Mouse (Mus musculus) spleen, adult 2 months (tissue): ENCODE measurements around the gene Tcl1b5. TPM values are rescaled to one million over a fixed set of nuclear protein-coding genes. Genes with fewer than 3 reads are reported as not detected.

Experiments
- DNase-seq, 2 experiments: peaks; one replicate each; pipeline versions ENCODE4 v3.0.0 to v3.0.0-alpha.2; 2012 to 2021; ENCODE audit warnings: low spot score in 2 of 2, low read depth in 1 of 2
- H3K27ac ChIP-seq: fragments of 200-500 bp; 2 replicates; pipeline ENCODE4 v1.5.1; 2012; ENCODE audit warnings: low read length, inconsistent platforms; ENCODE audit not compliant: insufficient read depth
- H3K27me3 ChIP-seq: fragments of 200-500 bp; 2 replicates; pipeline ENCODE4 v1.6.1; 2012; ENCODE audit warnings: mild to moderate bottlenecking, moderate library complexity, low read length, inconsistent platforms; ENCODE audit not compliant: control insufficient read depth, insufficient read depth
- H3K36me3 ChIP-seq: fragments of 200-500 bp; 2 replicates; pipeline ENCODE4 v1.6.1; 2012; ENCODE audit warnings: mild to moderate bottlenecking, low read length, inconsistent platforms; ENCODE audit not compliant: control insufficient read depth, insufficient read depth
- H3K4me1 ChIP-seq: fragments of 200-500 bp; 2 replicates; pipeline ENCODE4 v1.6.1; 2011; ENCODE audit warnings: inconsistent platforms; ENCODE audit not compliant: control insufficient read depth, insufficient read depth, insufficient read length
- H3K4me3 ChIP-seq: fragments of 200-500 bp; 2 replicates; pipeline ENCODE4 v1.5.1; 2011; ENCODE audit warnings: mild to moderate bottlenecking, inconsistent platforms; ENCODE audit not compliant: insufficient read depth, insufficient read length; ENCODE audit errors: extremely low read depth
- CTCF ChIP-seq: fragments of 200-500 bp; IDR thresholded peaks from 2 replicates; pipeline ENCODE4 v1.5.1; 2011; ENCODE audit warnings: mild to moderate bottlenecking, inconsistent platforms; ENCODE audit not compliant: insufficient read depth, insufficient read length, insufficient replicate concordance; ENCODE audit errors: extremely low read depth
- POLR2A ChIP-seq: fragments of 200-500 bp; IDR thresholded peaks from 2 replicates; pipeline ENCODE4 v1.6.1; 2011; ENCODE audit warnings: low read depth, low read length, inconsistent platforms
- WGBS: fragments of 180-500 bp; shearing (Covaris S2); methylation state at CpG from one replicate; pipeline ENCODE4 v1.1.7; 2018; 5-methylcytosine and 5-hydroxymethylcytosine counted together
- polyA plus RNA-seq: library from polyadenylated mRNA; depleted of rRNA; stranded (reverse); fragments of >200 nt; gene quantifications from 2 replicates; pipeline ENCODE4 v1.2.3, GENCODE M21; 2012; rRNA removed

The Tcl1b5 gene
- polyA plus RNA-seq, 1 experiment, result not detected

DNA sequence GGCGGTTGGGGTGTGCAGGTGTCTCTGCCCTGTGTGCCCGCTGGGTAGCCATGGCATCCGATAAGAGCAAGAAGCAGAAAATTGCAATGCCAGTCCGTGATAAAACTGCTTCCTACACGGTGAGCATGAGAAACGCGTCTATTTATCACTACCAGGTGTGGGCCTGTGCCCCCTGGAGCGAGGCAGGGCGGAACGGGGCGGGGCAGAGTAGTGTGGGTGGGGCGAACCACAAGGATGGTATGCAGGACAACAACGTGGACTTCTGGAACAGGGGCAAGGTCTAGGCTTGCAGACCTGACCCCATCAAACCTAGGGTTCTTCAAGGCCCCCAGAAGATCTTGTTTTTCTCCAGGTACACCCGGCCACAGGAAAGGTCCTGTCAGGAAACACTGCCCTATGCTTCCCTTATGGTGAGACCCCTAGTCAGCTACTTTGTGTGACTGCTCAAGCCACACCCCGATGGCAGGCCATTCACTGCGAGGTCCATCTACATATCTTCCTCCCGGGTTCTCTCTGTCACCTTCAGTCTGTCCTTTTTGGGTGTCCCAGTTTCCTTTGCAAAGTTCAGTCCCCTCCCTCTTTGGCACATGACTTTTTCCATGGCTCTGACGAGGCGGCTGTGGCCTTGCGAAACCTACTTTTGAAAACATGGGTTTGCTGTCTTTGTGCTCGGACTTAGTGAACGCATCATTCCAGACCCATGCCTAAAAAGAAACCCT, 46.6 kb downstream of the Tcl1b5 start, which contains the start of gene Tcl1:
Gene Tcl1 (minus strand): TSS at position 193 of the 719 bp plus-strand sequence.
- WGBS, result 88% methylated on average over 22 of the region's 22 CpGs
- Histone ChIP-seq H3K4me3 (no peak within 1 kb of the TSS), H3K27ac (no peak within 1 kb of the TSS), H3K36me3 (no peaks in the 10 kb centered on the region), H3K4me1 (no peaks in the 10 kb centered on the region), H3K27me3 (no peaks in the 10 kb centered on the region)
- no peak for DNase-seq
- TF ChIP-seq CTCF, result no peak
- TF ChIP-seq POLR2A, result no peak

DNA sequence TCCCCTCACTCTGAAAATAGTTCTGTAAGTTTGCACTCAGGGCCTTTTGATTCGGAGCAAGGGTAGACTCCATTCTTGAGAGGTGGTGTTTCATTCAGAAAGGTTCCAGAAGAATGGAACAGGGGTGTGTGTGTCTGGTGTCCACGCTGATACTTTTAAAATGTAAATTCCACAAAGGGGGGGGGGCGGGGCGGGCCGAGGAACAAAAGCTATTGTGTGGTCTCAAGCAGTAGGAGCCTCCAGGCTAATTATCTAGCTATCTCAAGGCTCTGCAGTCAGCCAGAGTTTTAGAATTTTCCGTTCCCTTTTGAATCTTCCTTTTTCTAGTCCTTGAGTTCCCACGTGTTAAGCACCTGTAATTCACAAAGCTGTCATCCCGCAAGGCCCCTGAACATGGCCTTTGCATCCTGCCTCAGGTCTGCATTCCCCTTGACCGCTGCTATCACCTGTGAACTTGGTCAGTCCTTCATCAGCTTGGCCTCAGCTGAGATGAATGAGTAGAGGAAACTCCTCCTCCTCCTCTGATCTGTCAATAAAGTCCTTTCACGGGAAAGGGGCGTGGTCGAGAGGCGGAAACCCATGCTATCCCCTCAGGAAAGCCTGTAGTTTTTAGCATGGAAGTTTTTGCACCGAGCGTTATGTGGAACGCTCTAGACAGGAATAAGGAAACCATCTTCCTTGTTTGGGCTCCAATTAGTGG, 48.6 kb downstream of the Tcl1b5 start:
- H3K4me1 ChIP-seq, result no peaks in the 10 kb centered on the region
- TF ChIP-seq CTCF (no peak), POLR2A (no peak)
- no peak overlapping the region for H3K27ac ChIP-seq
- 64% methylated on average over 16 of the region's 16 CpGs for WGBS
- DNase-seq, result no peak
- no peak overlapping the region for H3K4me3 ChIP-seq
- no peaks in the 10 kb centered on the region for H3K36me3 ChIP-seq
- H3K27me3 ChIP-seq, result no peaks in the 10 kb centered on the region

Other genes with a start within 250 kb of the Tcl1b5 start
- 5.4 and 6.3 TPM in 2 replicates for gene Syne3, start 166.5 kb upstream of the Tcl1b5 start, polyA plus RNA-seq
- 102 and 109 TPM in 2 replicates for gene Glrx5, start 143.7 kb upstream of the Tcl1b5 start, polyA plus RNA-seq
- gene Tcl1b2, start 30.3 kb upstream of the Tcl1b5 start, polyA plus RNA-seq, result not detected in 2 replicates
- not detected in 2 replicates for gene Tcl1b1, start 16.7 kb upstream of the Tcl1b5 start, polyA plus RNA-seq
- gene Tcl1b3, start 14.7 kb downstream of the Tcl1b5 start, polyA plus RNA-seq, result not detected in 2 replicates
- not detected in 2 replicates for gene Tcl1b4, start 25.6 kb downstream of the Tcl1b5 start, polyA plus RNA-seq
- gene Tcl1, start 46.4 kb downstream of the Tcl1b5 start, polyA plus RNA-seq, result not detected in 2 replicates
- not detected in 2 replicates for gene Tunar, start 157.5 kb downstream of the Tcl1b5 start, polyA plus RNA-seq